Mouse (Mus musculus): ENCODE data around the gene Gm27029. TPM values are rescaled to one million over a fixed set of nuclear protein-coding genes. Genes with fewer than 3 reads are reported as not detected.
"Not testable (repeated sequence)": the region's sequence is repeated elsewhere in the genome, so short reads cannot be mapped to it uniquely, and the experiment has no call there.

The Gm27029 gene
- polyA plus RNA-seq, 1 experiment from 2014 or later = 12.2 TPM

DNA sequence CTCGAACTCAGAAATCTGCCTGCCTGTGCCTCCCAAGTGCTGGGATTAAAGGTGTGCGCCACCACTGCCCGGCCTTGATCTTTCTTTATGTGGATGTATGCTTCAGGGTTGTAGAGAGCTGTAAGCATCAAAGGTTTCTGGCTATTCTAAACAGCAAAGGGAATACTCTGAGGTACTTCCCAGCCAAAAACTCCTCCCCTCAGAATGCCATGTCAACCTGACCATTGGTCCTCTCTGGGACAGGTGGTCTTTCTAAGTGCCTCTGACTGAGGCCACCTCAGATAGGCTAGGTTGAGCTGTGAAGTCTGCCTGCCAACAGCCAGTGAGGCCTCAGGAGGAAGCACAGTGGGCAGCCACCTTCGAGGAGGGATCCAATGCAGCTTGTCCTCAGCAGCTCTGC, 24.3 kb upstream of the Gm27029 start:
- Histone ChIP-seq H3K4me2 (peak overlapping the region; percentile 59), H3K4me3 (ENCODE audit: low read depth, low read length) (peak overlapping the region; percentile 42), H3K27ac (ENCODE audit: low read depth) (no peak overlapping the region), H3K9me3 (ENCODE audit: low read depth, low read length) (no peaks in the 10 kb centered on the region), H3K9ac (no peak overlapping the region), H3K4me1 (ENCODE audit: insufficient read depth) (no peaks in the 10 kb centered on the region), H3K27me3 (ENCODE audit: insufficient read depth, low read length) (no peaks in the 10 kb centered on the region), H3K36me3 (ENCODE audit: insufficient read depth) (peaks cover 23% of the 10 kb centered on the region)
- ATAC-seq (ENCODE audit: insufficient read depth) (no peak), DNase-seq (no peak)
- no peak for TF ChIP-seq CTCF (IDR thresholded peaks at IDR 0.05; ENCODE audit: low read depth)
- WGBS = 75% methylated on average over 4 of the region's 4 CpGs

DNA sequence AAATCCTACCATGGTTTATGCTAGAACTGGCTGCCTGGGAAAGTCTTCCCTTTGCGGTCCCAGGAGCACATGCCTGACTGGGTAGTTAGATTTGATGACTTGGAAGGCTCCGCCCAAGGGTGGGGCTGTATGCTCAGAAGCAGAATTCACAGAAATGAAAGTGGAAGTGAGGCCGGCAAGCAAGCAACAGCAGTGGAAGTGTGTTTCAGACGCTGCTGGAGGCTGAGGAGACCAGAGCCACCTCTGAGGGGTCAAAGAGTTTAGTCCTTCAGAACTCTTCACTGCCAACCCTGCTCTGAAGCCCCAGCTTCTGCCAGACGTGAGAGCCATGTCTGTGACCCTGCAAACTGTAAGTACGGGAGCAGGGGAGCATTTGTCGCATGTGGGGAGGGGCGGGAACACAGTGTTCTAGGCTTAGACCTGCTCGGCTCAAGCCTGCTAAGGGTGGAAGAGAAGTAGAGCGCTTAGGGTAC, 23.7 kb upstream of the Gm27029 start, which contains the start of gene Ifi35:
Ifi35 (plus strand) TSS at position 134 of the 473 bp plus-strand sequence.
- H3K36me3 ChIP-seq (ENCODE audit: insufficient read depth) = peaks cover 29% of the 10 kb centered on the region
- no peaks in the 10 kb centered on the region for H3K27me3 ChIP-seq (ENCODE audit: insufficient read depth, low read length)
- H3K9ac ChIP-seq = peak within 1 kb of the TSS; percentile 52
- H3K9me3 ChIP-seq (ENCODE audit: low read depth, low read length) = no peaks in the 10 kb centered on the region
- whole genome bisulfite sequencing = 17% methylated on average over 10 of the region's 10 CpGs
- H3K4me1 ChIP-seq (ENCODE audit: insufficient read depth) = no peaks in the 10 kb centered on the region
- peak within 1 kb of the TSS; percentile 76 for H3K27ac ChIP-seq (ENCODE audit: low read depth)
- DNase-seq (peak; percentile 88), ATAC-seq (ENCODE audit: insufficient read depth) (peak; percentile 75)
- TF ChIP-seq CTCF (IDR thresholded peaks at IDR 0.05; ENCODE audit: low read depth) = no peak
- peak within 1 kb of the TSS; percentile 59 for H3K4me2 ChIP-seq
- H3K4me3 ChIP-seq (ENCODE audit: low read depth, low read length) = peak within 1 kb of the TSS; percentile 42

DNA sequence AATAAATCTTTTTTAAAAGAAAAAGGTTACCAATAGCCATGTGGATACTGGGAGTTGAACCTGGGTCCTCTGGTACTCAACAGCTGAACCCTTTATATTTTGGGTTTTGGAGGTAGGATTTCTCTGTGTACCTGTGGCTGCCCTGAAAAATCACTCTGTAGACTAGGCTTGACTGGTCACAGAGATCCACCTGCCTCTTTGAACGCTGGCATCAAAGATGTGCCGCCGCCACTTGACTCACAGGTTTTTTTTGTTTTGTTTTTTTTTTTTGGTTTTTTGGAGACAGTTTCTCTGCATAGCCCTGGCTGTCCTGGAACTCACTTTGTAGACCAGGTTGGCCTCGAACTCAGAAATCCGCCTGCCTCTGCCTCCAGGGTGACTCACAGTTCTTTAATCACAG, 23.2 kb upstream of the Gm27029 start:
- Histone ChIP-seq H3K9ac (peak overlapping the region; percentile 52; the same call in 1 of the 2 replicates), H3K4me1 (ENCODE audit: insufficient read depth) (no peaks in the 10 kb centered on the region), H3K9me3 (ENCODE audit: low read depth, low read length) (no peaks in the 10 kb centered on the region), H3K4me3 (ENCODE audit: low read depth, low read length) (peak overlapping the region; percentile 42; the same call in 1 of the 2 replicates), H3K4me2 (peak overlapping the region; percentile 59), H3K27me3 (ENCODE audit: insufficient read depth, low read length) (no peaks in the 10 kb centered on the region), H3K36me3 (ENCODE audit: insufficient read depth) (peaks cover 33% of the 10 kb centered on the region), H3K27ac (ENCODE audit: low read depth) (no peak overlapping the region)
- DNase-seq = no peak
- ATAC-seq (ENCODE audit: insufficient read depth) = no peak
- WGBS = 81% methylated on average over 5 of the region's 5 CpGs
- TF ChIP-seq CTCF (IDR thresholded peaks at IDR 0.05; ENCODE audit: low read depth) = no peak

- H3K27me3 ChIP-seq (ENCODE audit: insufficient read depth, low read length); H3K4me3 ChIP-seq (ENCODE audit: low read depth, low read length); H3K9ac ChIP-seq; H3K4me2 ChIP-seq; ATAC-seq (ENCODE audit: insufficient read depth); H3K4me1 ChIP-seq (ENCODE audit: insufficient read depth); H3K9me3 ChIP-seq (ENCODE audit: low read depth, low read length); H3K27ac ChIP-seq (ENCODE audit: low read depth); DNase-seq: not testable (repeated sequence)
- 86% methylated on average over 8 of the region's 8 CpGs for WGBS
- peaks cover 33% of the 10 kb centered on the region for H3K36me3 ChIP-seq (ENCODE audit: insufficient read depth)
Observed at GRCm38 (mm10) chr11:101446860-101447259, 22.3 kb upstream of the Gm27029 start.

DNA sequence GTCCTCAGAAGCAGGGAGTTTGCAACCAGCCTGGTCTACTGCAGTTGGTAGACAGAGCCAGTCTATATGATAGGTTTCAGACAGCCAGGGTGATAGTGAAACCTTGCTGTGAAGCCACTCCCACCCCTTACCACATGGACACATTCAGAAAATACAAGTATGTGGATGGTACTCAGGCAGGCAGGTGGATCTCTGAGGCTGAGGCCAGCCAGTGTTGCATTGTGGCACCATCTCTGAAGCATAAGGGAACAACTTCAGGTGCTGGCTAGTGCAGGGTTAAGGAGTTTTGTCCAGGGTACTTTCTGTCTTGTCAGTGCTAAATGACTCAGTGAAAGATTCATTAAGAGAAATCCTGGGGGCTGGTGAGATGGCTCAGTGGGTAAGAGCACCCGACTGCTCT, 21.7 kb upstream of the Gm27029 start:
- WGBS = 77% methylated on average over 1 of the region's 1 CpGs

DNA sequence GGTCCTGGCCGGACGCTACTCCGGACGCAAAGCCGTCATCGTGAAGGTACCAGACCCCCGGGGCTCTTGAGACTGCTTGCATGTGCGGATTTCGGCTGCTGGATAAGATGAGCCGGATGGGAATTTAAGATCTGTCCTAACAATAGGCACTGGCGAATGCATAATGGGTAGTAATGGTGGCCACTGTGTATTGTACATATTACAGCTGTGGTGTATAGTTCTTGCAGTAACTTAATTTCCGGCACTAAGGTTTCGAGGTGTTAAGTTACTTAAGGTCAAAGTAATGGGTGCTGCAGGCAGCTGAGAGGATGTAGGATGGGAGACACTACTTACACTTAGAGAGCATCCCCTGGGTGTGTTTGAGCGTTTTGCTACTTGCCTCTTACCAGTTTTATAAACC, 18.2 kb upstream of the Gm27029 start:
- Histone ChIP-seq H3K27me3 (ENCODE audit: insufficient read depth, low read length) (no peaks in the 10 kb centered on the region), H3K4me3 (ENCODE audit: low read depth, low read length) (peak overlapping the region; percentile 78), H3K9me3 (ENCODE audit: low read depth, low read length) (no peaks in the 10 kb centered on the region), H3K9ac (peak overlapping the region; percentile 91), H3K27ac (ENCODE audit: low read depth) (peak overlapping the region; percentile 91), H3K4me1 (ENCODE audit: insufficient read depth) (no peaks in the 10 kb centered on the region), H3K4me2 (peak overlapping the region; percentile 96), H3K36me3 (ENCODE audit: insufficient read depth) (peaks cover 33% of the 10 kb centered on the region)
- DNase-seq (no peak), ATAC-seq (ENCODE audit: insufficient read depth) (peak; percentile 10; the same call in 1 of the 2 replicates)
- 1% methylated on average over 14 of the region's 14 CpGs for WGBS
- TF ChIP-seq CTCF (IDR thresholded peaks at IDR 0.05; ENCODE audit: low read depth) = no peak

More for the DNA sequence above, 21.7 kb upstream of the Gm27029 start:
- no peak overlapping the region for H3K9ac ChIP-seq
- peaks cover 33% of the 10 kb centered on the region for H3K36me3 ChIP-seq (ENCODE audit: insufficient read depth)
- DNase-seq (no peak), ATAC-seq (ENCODE audit: insufficient read depth) (no peak)
- no peaks in the 10 kb centered on the region for H3K9me3 ChIP-seq (ENCODE audit: low read depth, low read length)
- no peak for TF ChIP-seq CTCF (IDR thresholded peaks at IDR 0.05; ENCODE audit: low read depth)
- no peaks in the 10 kb centered on the region for H3K4me1 ChIP-seq (ENCODE audit: insufficient read depth)
- H3K4me3 ChIP-seq (ENCODE audit: low read depth, low read length) = no peak overlapping the region
- no peak overlapping the region; the same call in 1 of the 2 replicates for H3K27ac ChIP-seq (ENCODE audit: low read depth)
- no peak overlapping the region for H3K4me2 ChIP-seq
- no peaks in the 10 kb centered on the region for H3K27me3 ChIP-seq (ENCODE audit: insufficient read depth, low read length)

DNA sequence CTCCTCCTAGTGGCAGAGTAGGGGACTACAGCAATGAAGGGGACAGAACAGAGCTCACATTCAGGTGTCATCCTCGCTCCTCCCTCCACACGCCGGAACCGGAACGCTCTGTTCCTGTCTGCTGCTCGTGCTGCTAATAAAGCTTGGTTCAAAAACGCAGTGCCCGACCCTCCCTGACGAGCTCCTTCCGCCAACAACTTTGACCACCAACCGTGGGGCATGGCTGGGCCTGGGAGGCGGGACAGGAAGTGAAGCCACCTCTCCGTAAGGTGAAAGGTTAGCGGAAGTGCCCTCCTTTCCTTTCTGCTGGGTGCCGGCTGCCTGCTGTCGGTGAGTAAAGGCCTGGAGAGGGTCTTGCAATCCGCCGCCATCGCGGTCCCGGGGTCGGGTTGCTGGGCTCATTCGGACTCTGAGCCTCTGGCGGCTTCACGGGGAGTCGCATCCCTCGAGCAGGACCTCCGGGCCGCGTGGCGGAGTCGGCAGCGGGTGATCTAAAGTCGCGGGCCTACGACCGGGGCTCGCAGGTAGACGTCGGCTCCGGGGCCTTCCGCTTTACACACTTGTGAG, 17.6 kb upstream of the Gm27029 start, which contains the start of gene Rpl27:
Rpl27 (plus strand) TSS at position 172 of the 567 bp plus-strand sequence.
- peaks cover 33% of the 10 kb centered on the region for H3K36me3 ChIP-seq (ENCODE audit: insufficient read depth)
- ATAC-seq (ENCODE audit: insufficient read depth) (peak; percentile 99), DNase-seq (peak; percentile 99)
- no peaks in the 10 kb centered on the region for H3K4me1 ChIP-seq (ENCODE audit: insufficient read depth)
- H3K4me3 ChIP-seq (ENCODE audit: low read depth, low read length) = peak within 1 kb of the TSS; percentile 78
- no peaks in the 10 kb centered on the region for H3K27me3 ChIP-seq (ENCODE audit: insufficient read depth, low read length)
- peak within 1 kb of the TSS; percentile 91 for H3K27ac ChIP-seq (ENCODE audit: low read depth)
- peak; percentile 88 for TF ChIP-seq CTCF (IDR thresholded peaks at IDR 0.05; ENCODE audit: low read depth)
- peak within 1 kb of the TSS; percentile 96 for H3K4me2 ChIP-seq
- under 1% methylated on average over 42 of the region's 42 CpGs for WGBS
- H3K9ac ChIP-seq = peak within 1 kb of the TSS; percentile 91
- H3K9me3 ChIP-seq (ENCODE audit: low read depth, low read length) = no peaks in the 10 kb centered on the region

- not testable (repeated sequence) for H3K9ac ChIP-seq; ATAC-seq (ENCODE audit: insufficient read depth); DNase-seq; H3K4me1 ChIP-seq (ENCODE audit: insufficient read depth); H3K27me3 ChIP-seq (ENCODE audit: insufficient read depth, low read length); H3K27ac ChIP-seq (ENCODE audit: low read depth); H3K9me3 ChIP-seq (ENCODE audit: low read depth, low read length)
- peaks cover 33% of the 10 kb centered on the region for H3K36me3 ChIP-seq (ENCODE audit: insufficient read depth)
- peak overlapping the region; percentile 96 for H3K4me2 ChIP-seq
- H3K4me3 ChIP-seq (ENCODE audit: low read depth, low read length) = peak overlapping the region; percentile 78
- WGBS = 40% methylated on average over 15 of the region's 15 CpGs
Observed at GRCm38 (mm10) chr11:101441450-101442126, 17.0 kb upstream of the Gm27029 start.

GRCm38 (mm10) chr11:101438006-101438405, 13.4 kb upstream of the Gm27029 start:
- ATAC-seq (ENCODE audit: insufficient read depth) = not testable (repeated sequence)
- WGBS = 37% methylated on average over 3 of the region's 3 CpGs
- H3K36me3 ChIP-seq (ENCODE audit: insufficient read depth) = peaks cover 29% of the 10 kb centered on the region

More at GRCm38 (mm10) chr11:101438006-101438405, 13.4 kb upstream of the Gm27029 start:
- not testable (repeated sequence) for H3K27ac ChIP-seq (ENCODE audit: low read depth); H3K4me1 ChIP-seq (ENCODE audit: insufficient read depth); DNase-seq; H3K27me3 ChIP-seq (ENCODE audit: insufficient read depth, low read length); H3K4me3 ChIP-seq (ENCODE audit: low read depth, low read length); H3K9ac ChIP-seq; H3K4me2 ChIP-seq; H3K9me3 ChIP-seq (ENCODE audit: low read depth, low read length)
